Mouse (Mus musculus): ENCODE measurements around the gene Zscan26.
"Not testable (repeated sequence)": the region's sequence is repeated elsewhere in the genome, so short reads cannot be mapped to it uniquely, and the experiment has no call there.

The Zscan26 gene

DNA sequence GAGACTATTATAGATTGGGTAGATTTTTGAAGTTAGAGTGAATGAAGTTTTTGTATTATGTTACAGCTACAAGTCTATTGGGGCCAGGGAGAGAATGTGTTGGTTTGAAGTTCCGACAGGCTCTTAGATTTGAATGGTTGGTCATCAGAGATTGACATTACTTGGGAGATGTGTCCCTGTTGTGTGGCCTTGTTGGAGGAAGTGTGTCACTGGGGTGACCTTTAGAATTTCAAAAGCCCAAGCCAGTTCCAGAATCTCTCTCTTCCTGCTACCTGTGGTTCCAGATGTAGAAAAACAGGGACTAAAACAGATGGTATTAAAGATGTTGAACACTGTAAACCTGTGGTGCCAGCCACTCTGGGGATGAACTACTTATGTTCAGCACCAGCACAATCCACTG is 25.9 kb downstream of the Zscan26 start:
- in situ Hi-C loops (cut with MboI), result no loop called here

DNA sequence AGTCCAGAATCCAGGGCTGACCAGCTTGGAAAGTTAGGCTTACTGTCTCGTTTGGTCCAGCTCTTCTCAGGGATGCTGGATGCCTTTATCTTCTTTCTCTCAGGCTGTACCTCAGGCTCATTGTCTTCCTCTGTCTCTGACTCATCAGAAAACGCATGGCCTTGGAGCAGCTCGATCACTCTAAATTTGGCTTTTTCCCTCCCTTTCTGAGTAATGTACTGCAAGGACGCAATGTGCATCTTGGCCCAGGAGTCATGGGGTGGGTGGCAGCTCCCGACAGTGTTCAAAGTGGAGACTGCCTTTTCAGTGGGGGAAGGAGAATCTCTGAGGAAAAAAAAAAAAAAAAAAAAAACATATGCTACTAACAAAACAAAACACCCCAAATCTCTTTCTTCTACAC is 30.2 kb downstream of the Zscan26 start:
- in situ Hi-C loops (cut with MboI), result loop anchor here (25.0 kb wide), 1 partner anchor 289 kb away; the partner anchor contains the start of genes Hist1h2ai, Hist1h2bl, Hist1h2bm and Hist1h3h

GRCm38 (mm10) chr13:21418865-21419264 is 34.7 kb downstream of the Zscan26 start:
- in situ Hi-C loops (cut with MboI), result loop anchor here (25.0 kb wide), 1 partner anchor 293 kb away; the partner anchor contains the start of genes Hist1h2ai, Hist1h2bl, Hist1h2bm and Hist1h3h

DNA sequence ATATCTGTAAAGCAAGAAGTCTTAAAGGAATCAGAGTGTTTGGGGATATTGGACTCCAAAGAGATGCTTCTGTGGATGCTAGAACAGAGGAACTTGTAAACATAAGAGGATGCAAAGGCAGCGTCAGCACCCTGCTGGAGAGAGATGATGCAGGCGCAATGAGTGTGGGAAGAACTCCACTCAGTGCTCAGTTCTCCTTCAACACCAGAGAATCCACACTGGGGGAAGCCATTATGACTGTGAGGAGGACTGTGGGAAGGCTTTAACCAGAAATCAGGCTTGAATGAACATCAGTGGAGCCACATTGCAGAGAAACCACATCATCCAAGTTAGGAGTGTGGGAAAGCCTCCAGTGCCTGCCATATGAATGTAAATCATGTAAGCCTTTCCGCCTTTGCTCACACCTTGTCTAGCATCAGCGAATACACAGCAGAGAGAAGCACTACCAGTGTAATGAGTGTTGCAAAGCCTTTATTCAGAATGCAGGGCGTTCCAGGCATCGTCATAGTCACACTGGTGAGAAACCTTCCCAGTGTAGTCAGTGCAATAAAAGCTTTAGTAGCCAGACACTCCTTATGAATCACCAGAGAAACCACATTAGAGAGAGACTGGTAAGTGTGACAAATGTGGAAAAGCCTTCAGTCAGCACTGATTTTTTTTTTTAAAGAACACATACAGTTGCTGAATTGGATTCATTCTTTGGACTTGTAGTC is 36.1 kb downstream of the Zscan26 start:
- in situ Hi-C loops (cut with MboI), result loop anchor here (25.0 kb wide), 1 partner anchor 295 kb away; the partner anchor contains the start of genes Hist1h2ai, Hist1h2bl, Hist1h2bm and Hist1h3h

DNA sequence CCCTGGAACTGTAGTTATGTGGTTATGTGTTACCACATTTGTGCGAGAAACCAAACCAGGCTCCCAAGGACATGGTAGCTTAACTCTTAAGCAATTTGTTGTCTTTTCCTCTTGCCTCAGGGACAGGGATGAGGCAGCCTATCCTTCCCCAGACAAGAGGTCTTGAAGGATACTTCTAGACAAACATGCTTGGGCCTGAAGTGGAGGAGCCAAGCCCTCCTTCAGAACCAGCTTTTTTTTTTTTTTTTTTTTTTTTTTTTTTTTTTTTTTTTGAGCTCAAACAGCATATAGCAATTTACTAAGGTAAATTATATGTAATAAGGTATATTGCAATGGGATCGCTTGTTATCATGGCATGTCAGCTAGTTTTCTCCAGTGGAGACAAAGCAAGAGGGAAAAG is 37.8 kb downstream of the Zscan26 start:
- in situ Hi-C loops (cut with MboI), result loop anchor here (25.0 kb wide), 1 partner anchor 297 kb away; the partner anchor contains the start of genes Hist1h2ai, Hist1h2bl, Hist1h2bm and Hist1h3h

DNA sequence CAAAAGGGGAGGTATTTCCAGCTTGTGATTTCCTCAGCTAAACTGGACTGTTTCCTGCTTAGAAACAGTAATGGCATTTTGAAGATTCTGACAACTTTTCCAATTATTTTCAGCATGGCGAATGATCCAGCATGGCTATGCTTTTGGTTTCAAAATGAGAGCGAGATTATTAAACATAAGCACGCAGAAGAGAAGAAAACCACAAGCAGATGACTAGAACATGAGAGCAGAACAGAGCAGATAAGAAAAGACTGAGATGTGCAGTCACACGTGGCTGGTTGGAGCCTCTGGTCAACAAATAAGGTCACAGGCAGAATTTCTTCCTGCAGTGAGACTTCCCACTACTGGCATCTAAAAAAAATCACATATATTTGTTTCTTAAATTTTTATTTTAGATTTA is 38.3 kb downstream of the Zscan26 start:
- in situ Hi-C loops (cut with MboI), result loop anchor here (25.0 kb wide), 1 partner anchor 297 kb away; the partner anchor contains the start of genes Hist1h2ai, Hist1h2bl, Hist1h2bm and Hist1h3h

DNA sequence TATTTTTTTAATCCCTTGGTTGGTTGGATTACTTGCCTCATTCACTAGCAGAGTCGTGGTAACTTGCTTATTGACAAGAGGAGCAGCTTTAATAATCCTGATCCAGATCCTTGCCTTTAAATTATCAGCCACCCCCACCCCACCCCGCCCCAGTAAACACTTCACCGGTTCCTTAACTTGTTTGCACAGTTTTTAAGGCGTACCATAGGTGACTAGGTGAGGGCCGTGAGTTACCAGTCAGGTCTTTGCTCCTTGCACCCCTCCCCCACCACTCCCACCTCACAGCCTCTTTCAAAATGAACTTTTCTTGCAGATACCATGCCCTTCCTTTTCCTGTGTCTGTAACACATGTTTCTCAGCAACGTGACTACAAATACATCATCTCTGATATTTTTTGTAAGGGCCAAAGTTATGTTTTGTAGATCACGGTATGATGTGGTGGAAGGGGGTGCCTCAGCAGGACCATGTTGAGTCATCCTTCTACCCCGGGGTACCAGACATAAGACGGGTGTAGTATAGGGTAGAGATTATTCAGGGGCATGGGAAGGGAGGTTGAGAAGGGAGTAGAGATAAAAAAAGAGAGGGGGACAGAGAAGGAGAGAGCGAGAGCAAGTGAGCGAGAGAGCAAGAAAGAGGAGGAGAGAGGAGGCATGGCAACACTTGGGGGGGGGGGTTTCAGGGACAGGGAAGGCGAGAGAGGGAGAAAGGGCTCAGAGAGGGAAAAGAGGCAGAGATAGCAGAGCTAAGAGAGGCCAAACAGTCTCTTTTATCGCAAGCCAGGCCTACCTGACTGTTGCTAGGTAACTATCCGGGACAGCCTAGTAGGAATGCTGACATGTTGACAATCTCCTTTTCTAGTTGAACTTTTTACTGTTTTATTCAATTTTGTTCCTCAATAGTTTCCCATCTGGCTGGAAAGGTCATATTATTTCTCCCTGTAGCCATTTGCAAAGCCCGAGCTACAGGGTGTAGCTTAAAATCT is 39.0 kb downstream of the Zscan26 start:
- in situ Hi-C loops (cut with MboI), result loop anchor here (25.0 kb wide), 1 partner anchor 298 kb away; the partner anchor contains the start of genes Hist1h2ai, Hist1h2bl, Hist1h2bm and Hist1h3h

- in situ Hi-C loops (cut with MboI), result loop anchor here (5.0 to 25.0 kb wide), 3 partner anchors 38 to 303 kb away; partner anchors contain the start of genes Hist1h2ai, Hist1h2bl, Hist1h2bm and Hist1h3h
Observed at GRCm38 (mm10) chr13:21408805-21409459, 44.6 kb downstream of the Zscan26 start.

DNA sequence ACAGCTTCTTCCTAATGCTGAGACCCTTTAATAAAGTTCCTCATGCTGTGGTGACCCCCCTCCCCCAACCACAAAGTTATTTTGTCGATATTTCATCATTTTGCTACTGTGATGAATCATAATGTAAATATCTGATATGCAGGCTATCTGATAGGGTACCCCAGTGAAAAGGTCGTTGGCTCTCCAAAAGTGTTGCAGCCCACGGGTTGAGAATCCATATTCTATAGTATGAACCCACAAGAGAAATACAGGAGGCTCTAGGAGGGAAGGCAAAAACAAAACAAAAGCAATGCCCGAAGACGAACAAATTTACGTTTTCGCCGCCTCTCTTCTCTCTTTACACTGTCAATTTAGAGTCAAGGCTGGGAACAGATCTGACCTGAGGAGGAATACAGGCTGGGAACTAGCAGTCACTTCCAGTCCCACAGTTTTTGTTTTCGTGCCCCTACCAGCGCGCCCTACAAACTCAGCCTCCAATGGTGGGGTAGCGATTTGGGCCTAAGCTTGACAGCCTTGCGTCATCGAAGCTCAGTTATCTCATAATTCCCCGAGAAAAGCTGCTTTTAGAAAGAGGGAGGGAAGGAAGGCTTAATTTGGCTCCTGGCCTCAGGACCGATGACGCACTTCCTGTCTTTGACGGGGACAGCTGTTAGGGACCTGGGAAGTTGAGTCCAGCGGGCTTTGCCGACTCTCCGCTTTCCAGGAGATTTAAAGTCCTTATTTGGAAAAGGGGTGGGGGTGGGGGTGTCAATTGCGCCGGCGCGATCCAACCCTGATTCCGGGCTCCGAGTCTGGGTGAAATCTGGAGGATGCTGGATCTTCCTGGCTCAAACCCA is 45.3 kb downstream of the Zscan26 start:
- in situ Hi-C loops (cut with MboI), result loop anchor here (5.0 to 25.0 kb wide), 3 partner anchors 39 to 304 kb away; partner anchors contain the start of genes Hist1h2ai, Hist1h2bl, Hist1h2bm and Hist1h3h

GRCm38 (mm10) chr13:21407341-21407740 is 46.2 kb downstream of the Zscan26 start:
- in situ Hi-C loops (cut with MboI), result loop anchor here (5.0 to 25.0 kb wide), 3 partner anchors 40 to 305 kb away; partner anchors contain the start of genes Hist1h2ai, Hist1h2bl, Hist1h2bm and Hist1h3h

GRCm38 (mm10) chr13:21402848-21403247 is 50.7 kb downstream of the Zscan26 start:
- in situ Hi-C loops (cut with MboI), result loop anchor here (5.0 to 25.0 kb wide), 3 partner anchors 124 to 309 kb away; partner anchors contain the start of genes Hist1h2ai, Hist1h2bl, Hist1h2bm and Hist1h3h

- in situ Hi-C loops (cut with MboI), result loop anchor here (5.0 to 25.0 kb wide), 3 partner anchors 125 to 310 kb away; partner anchors contain the start of genes Hist1h2ai, Hist1h2bl, Hist1h2bm and Hist1h3h
Observed at GRCm38 (mm10) chr13:21402287-21402846, 51.2 kb downstream of the Zscan26 start, which contains the start of gene Zkscan3. Gene Zkscan3, minus strand, starts transcription at chr13:21402755.

GRCm38 (mm10) chr13:21401636-21402286 is 51.8 kb downstream of the Zscan26 start:
- in situ Hi-C loops (cut with MboI), result loop anchor here (5.0 to 25.0 kb wide), 3 partner anchors 126 to 311 kb away; partner anchors contain the start of genes Hist1h2ai, Hist1h2bl, Hist1h2bm and Hist1h3h

GRCm38 (mm10) chr13:21401166-21401565 is 52.4 kb downstream of the Zscan26 start:
- in situ Hi-C loops (cut with MboI), result loop anchor here (5.0 to 25.0 kb wide), 3 partner anchors 126 to 311 kb away; partner anchors contain the start of genes Hist1h2ai, Hist1h2bl, Hist1h2bm and Hist1h3h

DNA sequence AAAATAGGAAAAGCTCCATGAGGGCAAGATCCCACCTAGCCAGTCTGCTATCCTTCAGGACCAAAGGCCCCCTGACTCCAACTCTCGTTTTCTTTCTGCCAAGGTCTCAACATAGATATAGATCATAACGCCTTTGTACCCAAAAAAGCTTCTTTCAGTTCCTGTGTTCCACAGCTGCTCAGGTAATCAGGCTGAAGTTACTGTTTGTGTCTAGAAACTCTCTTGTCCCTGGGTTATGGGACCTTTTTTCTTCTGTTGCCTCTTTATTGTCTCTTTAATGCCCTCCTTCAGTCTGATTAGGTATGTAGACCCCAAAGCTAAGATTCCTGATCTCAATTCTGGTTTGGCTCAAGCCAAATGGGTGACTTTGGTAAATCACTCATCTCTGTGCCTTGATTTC is 56.0 kb downstream of the Zscan26 start:
- in situ Hi-C loops (cut with MboI), result no loop called here

GRCm38 (mm10) chr13:21396048-21396447 is 57.5 kb downstream of the Zscan26 start:
- in situ Hi-C loops (cut with MboI), result not testable (repeated sequence)

GRCm38 (mm10) chr13:21395623-21396022 is 57.9 kb downstream of the Zscan26 start:
- in situ Hi-C loops (cut with MboI), result no loop called here

- in situ Hi-C loops (cut with MboI), result no loop called here
Observed at GRCm38 (mm10) chr13:21395211-21395610, 58.3 kb downstream of the Zscan26 start.
